Mouse (Mus musculus) embryonic facial prominence, embryonic 10.5 days (tissue): ENCODE results near the gene Sh3yl1. TPM values are rescaled to one million over a fixed set of nuclear protein-coding genes. Genes with fewer than 3 reads are reported as not detected.

Experiments
- DNase-seq: peaks from one replicate; pipeline ENCODE4 v3.0.0-alpha.2; 2017; ENCODE audit warnings: low spot score
- H3K27ac ChIP-seq: fragments of 300-500 bp; sonication (generic); replicated peaks from 2 replicates; pipeline ENCODE4 v1.5.1; 2016; ENCODE audit warnings: mild to moderate bottlenecking
- H3K27me3 ChIP-seq: fragments of 300-500 bp; sonication (generic); replicated peaks from 2 replicates; pipeline ENCODE4 v1.6.1; 2016; ENCODE audit warnings: low read depth, mild to moderate bottlenecking; ENCODE audit not compliant: poor library complexity, severe bottlenecking
- H3K36me3 ChIP-seq: fragments of 300-500 bp; sonication (generic); replicated peaks from 2 replicates; pipeline ENCODE4 v1.6.1; 2016; ENCODE audit warnings: mild to moderate bottlenecking, moderate library complexity
- H3K4me1 ChIP-seq: fragments of 300-500 bp; sonication (generic); 2 replicates; pipeline ENCODE4 v1.6.1; 2016
- H3K4me3 ChIP-seq: fragments of 300-500 bp; sonication (generic); 2 replicates; pipeline ENCODE4 v1.5.1; 2016; ENCODE audit warnings: mild to moderate bottlenecking, moderate library complexity
- H3K9me3 ChIP-seq: fragments of 300-500 bp; sonication (generic); 2 replicates; pipeline ENCODE4 v1.6.1; 2016; ENCODE audit warnings: mild to moderate bottlenecking
- WGBS: fragments of 180-500 bp; shearing (Covaris S2); methylation state at CpG from one replicate; pipeline ENCODE4 v1.1.7; 2016; 5-methylcytosine and 5-hydroxymethylcytosine counted together
- polyA plus RNA-seq: library from polyadenylated mRNA; unstranded; fragments of >200 nt; fragmentation: Nextera tagmentation; extraction: Ambion mirVana; gene quantifications from 2 replicates; pipeline ENCODE4 v1.2.1, GENCODE M21; 2016

Sh3yl1 gene
- polyA plus RNA-seq, 1 experiment from 2014 or later: 18.4 TPM

DNA sequence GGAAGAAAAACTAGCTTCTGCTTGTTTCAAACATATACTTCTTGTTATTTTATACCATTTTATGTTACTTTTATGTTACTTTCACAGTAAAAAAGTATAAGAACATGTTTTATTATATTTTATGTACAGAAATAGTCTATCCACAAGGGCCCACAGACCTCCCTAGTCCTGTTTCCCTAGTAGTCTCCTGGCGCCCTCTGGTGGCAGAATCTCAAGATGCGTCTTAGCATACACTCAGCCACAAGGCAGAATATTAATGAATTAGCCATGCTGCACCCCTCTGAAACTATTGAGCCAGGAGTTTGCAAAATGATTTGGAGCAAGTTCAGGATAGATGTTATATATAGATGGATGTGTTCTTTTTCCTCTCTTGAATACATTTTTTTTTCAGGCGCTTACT, 93.5 kb downstream of the Sh3yl1 start:
- 15% methylated on average over 3 of the region's 3 CpGs for WGBS
- peak; percentile 84 for DNase-seq
- Histone ChIP-seq H3K4me1 (no peaks in the 10 kb centered on the region), H3K27me3 (no peaks in the 10 kb centered on the region; the same call in 1 of the 2 replicates), H3K27ac (no peak overlapping the region), H3K36me3 (no peaks in the 10 kb centered on the region), H3K4me3 (no peak overlapping the region), H3K9me3 (no peaks in the 10 kb centered on the region)

DNA sequence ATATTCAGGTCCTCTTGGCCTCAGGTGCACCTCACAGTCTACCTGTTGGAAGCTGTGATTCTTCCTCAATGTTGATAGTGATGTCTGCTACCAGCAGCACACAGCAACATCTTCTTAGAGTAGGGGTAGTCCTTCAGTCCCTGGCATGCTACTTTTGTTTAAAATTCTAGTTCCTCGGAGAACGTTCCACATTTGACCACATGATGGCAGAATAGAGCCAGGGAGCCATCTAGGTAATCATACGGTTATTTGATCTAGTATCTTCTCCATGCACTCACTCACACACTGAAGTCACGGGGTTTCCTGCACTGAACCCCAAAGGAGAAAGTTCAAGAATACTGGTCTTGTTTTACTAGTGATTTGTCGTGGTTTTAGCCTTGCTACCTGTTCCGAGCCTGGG, 96.7 kb downstream of the Sh3yl1 start:
- H3K27me3 ChIP-seq: no peaks in the 10 kb centered on the region; the same call in 1 of the 2 replicates
- peak; percentile 35 for DNase-seq
- H3K36me3 ChIP-seq: no peaks in the 10 kb centered on the region
- no peaks in the 10 kb centered on the region for H3K9me3 ChIP-seq
- no peak overlapping the region for H3K4me3 ChIP-seq
- no peaks in the 10 kb centered on the region for H3K4me1 ChIP-seq
- 26% methylated on average over 6 of the region's 6 CpGs for WGBS
- H3K27ac ChIP-seq: no peak overlapping the region

Other genes with a start within 250 kb of the Sh3yl1 start
- 4.1 and 8.7 TPM in 2 replicates for gene Alkal2, start 27.3 kb upstream of the Sh3yl1 start, polyA plus RNA-seq
- gene Acp1, start 79 bp upstream of the Sh3yl1 start, polyA plus RNA-seq: 237 and 238 TPM in 2 replicates
- 0.21 and 0.29 TPM in 2 replicates for gene Fam110c, start 162.2 kb downstream of the Sh3yl1 start, polyA plus RNA-seq